Mouse (Mus musculus) liver, embryonic 11.5 days (tissue): ENCODE measurements around the gene Zfhx3. TPM values are rescaled to one million over a fixed set of nuclear protein-coding genes. Genes with fewer than 3 reads are reported as not detected.

Source experiments
- ATAC-seq: fragments of 200-750 bp; cut with Nextera tagmentation; replicated peaks from 2 replicates; pipeline ENCODE4 v1.8.0; 2017; ENCODE audit warnings: moderate number of reproducible peaks, mild to moderate bottlenecking, moderate TSS enrichment, moderate library complexity; ENCODE audit not compliant: low FRiP score
- DNase-seq: peaks from one replicate; pipeline ENCODE4 v3.0.0-alpha.2; 2017; ENCODE audit warnings: low spot score
- H3K27ac ChIP-seq: fragments of 300-500 bp; sonication (generic); 2 replicates; pipeline ENCODE4 v1.5.1; 2014; ENCODE audit warnings: mild to moderate bottlenecking, low read depth, low read length, control low read depth
- H3K27me3 ChIP-seq: fragments of 300-500 bp; sonication (generic); replicated peaks from 2 replicates; pipeline ENCODE4 v1.6.1; 2014; ENCODE audit warnings: low read length, mixed read lengths; ENCODE audit not compliant: control insufficient read depth, insufficient read depth
- H3K36me3 ChIP-seq: fragments of 300-500 bp; sonication (generic); 2 replicates; pipeline ENCODE4 v1.6.1; 2014; ENCODE audit warnings: mild to moderate bottlenecking, low read length, moderate library complexity, mixed read lengths; ENCODE audit not compliant: control insufficient read depth, insufficient read depth
- H3K4me1 ChIP-seq: fragments of 300-500 bp; sonication (generic); replicated peaks from 2 replicates; pipeline ENCODE4 v1.6.1; 2014; ENCODE audit warnings: low read length, mixed read lengths; ENCODE audit not compliant: control insufficient read depth, insufficient read depth
- H3K4me2 ChIP-seq: fragments of 300-500 bp; sonication (generic); 2 replicates; pipeline ENCODE4 v1.6.1; 2014; ENCODE audit warnings: mild to moderate bottlenecking, control low read depth, moderate library complexity
- H3K4me3 ChIP-seq: fragments of 300-500 bp; sonication (generic); 2 replicates; pipeline ENCODE4 v1.5.1; 2014; ENCODE audit warnings: low read depth, low read length, control low read depth
- H3K9ac ChIP-seq: fragments of 300-500 bp; sonication (generic); 2 replicates; pipeline ENCODE4 v1.6.1; 2014; ENCODE audit warnings: low read depth, low read length, control low read depth
- H3K9me3 ChIP-seq: fragments of 300-500 bp; sonication (generic); 2 replicates; pipeline ENCODE4 v1.6.1; 2016; ENCODE audit warnings: low read length, inconsistent platforms, mixed read lengths; ENCODE audit not compliant: control insufficient read depth
- WGBS: fragments of 180-500 bp; shearing (Covaris S2); extraction: QIAGEN DNeasy Blood & Tissue Kit; methylation state at CpG from one replicate; pipeline ENCODE4 v1.1.7; 2014; 5-methylcytosine and 5-hydroxymethylcytosine counted together
- polyA plus RNA-seq: library from polyadenylated mRNA; unstranded; fragments of >200 nt; fragmentation: Nextera tagmentation; extraction: Ambion mirVana; gene quantifications from 2 replicates; pipeline ENCODE4 v1.2.1, GENCODE M21; 2014

Gene Zfhx3
- polyA plus RNA-seq, 1 experiment from 2014 or later = 6.1 TPM

DNA sequence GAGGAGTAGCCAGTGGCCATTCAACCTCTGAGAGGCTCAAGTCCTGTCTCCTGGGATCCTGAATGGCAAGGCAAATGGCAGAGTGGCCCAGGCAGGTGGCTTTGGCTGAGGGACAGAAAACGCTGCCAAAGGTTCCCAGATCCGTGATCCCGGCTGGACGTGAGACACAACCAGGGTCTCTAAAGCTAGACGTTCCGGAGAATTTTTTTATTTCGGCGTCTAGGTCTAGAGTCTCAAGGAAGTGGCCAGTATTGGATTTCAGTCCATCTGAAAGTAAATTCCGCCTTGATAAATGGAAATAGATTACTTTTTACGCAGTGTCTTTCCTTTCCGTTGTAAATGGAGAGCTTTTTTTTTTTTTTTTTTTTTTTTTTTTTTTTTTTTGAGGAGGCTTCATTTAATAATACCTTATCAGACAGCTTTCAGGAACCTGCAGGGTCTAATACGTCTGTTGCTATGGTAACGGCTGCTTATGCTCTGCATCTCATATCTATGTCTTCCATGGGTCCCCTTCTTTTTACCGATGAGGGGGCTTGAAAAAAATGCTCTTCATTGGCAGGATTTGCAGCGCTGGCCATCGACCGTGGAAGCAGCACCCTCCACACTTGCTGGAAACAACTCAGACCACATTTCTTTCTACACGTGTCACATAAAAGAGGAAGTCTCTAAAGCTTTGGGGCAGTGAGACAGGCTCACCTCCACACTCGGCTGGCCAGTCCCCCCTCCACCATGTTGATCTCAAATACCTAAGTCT is 994.4 kb downstream of the Zfhx3 start:
- DNase-seq (no peak), ATAC-seq (no peak)
- WGBS = 68% methylated on average over 19 of the region's 19 CpGs
- H3K9ac ChIP-seq = no peak overlapping the region
- H3K27ac ChIP-seq = no peak overlapping the region
- H3K9me3 ChIP-seq = no peaks in the 10 kb centered on the region
- no peak overlapping the region for H3K4me3 ChIP-seq
- no peaks in the 10 kb centered on the region for H3K27me3 ChIP-seq
- H3K4me1 ChIP-seq = peaks cover 4% of the 10 kb centered on the region
- H3K4me2 ChIP-seq = no peak overlapping the region
- H3K36me3 ChIP-seq = no peaks in the 10 kb centered on the region; the same call in 1 of the 2 replicates

DNA sequence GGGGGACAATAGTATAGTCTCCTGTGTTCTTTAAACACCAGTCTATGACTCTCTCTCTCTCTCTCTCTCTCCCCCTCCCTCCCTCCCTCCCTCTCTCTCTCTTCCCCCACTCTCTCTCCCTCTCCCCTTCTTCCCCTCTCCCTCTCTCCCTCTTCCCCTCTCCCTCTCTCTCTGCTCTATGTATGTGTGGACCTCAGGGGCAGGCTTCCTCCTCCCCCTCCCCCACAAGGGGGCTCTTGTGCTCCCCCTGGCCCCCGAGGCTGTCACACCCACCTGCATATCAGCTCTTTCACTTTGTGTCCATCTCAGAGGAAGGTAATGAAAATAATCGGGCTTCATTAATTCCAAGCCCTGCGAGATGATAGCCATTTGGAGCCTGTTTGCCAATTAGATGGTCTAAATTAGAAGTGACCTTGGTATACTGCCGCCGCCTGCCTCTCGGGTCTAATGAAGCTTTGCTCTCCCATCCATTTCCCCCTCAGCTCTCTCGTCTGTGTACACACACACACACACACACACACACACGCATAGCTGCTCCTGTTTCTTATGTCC is 995.5 kb downstream of the Zfhx3 start:
- no peaks in the 10 kb centered on the region; the same call in 1 of the 2 replicates for H3K36me3 ChIP-seq
- H3K9ac ChIP-seq = no peak overlapping the region
- peaks cover 4% of the 10 kb centered on the region for H3K4me1 ChIP-seq
- ATAC-seq (no peak), DNase-seq (no peak)
- no peaks in the 10 kb centered on the region for H3K9me3 ChIP-seq
- no peak overlapping the region for H3K27ac ChIP-seq
- 69% methylated on average over 8 of the region's 8 CpGs for WGBS
- H3K27me3 ChIP-seq = no peaks in the 10 kb centered on the region
- H3K4me2 ChIP-seq = no peak overlapping the region
- no peak overlapping the region for H3K4me3 ChIP-seq

DNA sequence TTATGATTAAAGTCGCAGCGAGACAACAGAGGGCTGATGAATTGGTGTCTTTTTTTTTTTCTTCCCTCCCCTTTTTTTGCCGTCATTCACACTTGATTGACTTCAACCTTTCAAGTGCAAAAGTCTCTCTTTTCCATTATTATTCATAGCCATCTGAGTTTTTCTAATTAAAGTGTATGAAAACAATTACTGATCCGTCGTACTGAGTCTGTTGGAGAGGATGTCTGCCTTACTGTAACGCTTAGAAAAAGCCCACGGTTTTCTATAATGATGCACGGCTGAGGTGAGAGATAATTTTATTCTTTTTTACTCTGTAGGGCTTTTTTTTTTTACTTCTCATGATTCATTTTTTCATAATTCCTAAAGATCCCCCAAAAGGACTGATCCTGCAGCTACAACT is 1000.2 kb downstream of the Zfhx3 start:
- no peaks in the 10 kb centered on the region for H3K27me3 ChIP-seq
- H3K4me1 ChIP-seq = no peaks in the 10 kb centered on the region
- H3K9me3 ChIP-seq = no peaks in the 10 kb centered on the region
- no peak overlapping the region for H3K27ac ChIP-seq
- peaks cover 16% of the 10 kb centered on the region for H3K36me3 ChIP-seq
- H3K4me2 ChIP-seq = no peak overlapping the region
- H3K9ac ChIP-seq = no peak overlapping the region
- DNase-seq = no peak
- ATAC-seq = no peak
- 85% methylated on average over 8 of the region's 8 CpGs for WGBS
- no peak overlapping the region for H3K4me3 ChIP-seq

DNA sequence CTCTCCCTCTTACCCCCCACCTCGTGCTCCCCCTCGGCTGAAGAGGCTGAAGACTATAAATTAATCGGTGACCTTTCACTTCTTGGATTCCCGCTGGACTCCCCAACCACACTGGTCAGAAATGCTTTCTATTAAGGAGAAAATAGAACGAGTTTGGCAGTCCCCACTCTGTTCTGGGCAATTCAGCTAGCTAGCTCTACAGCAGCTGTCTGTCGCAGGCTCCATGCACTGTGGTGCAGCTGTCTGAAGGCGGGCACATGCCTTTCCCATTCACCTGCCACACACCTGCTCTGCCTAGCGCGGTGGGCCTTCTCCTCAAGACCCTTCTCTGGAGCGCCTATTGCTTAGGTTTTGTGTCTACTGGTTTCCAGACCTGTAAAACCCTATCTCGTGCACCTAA is 1000.7 kb downstream of the Zfhx3 start:
- Histone ChIP-seq H3K27ac (no peak overlapping the region), H3K9ac (no peak overlapping the region), H3K4me2 (no peak overlapping the region), H3K27me3 (no peaks in the 10 kb centered on the region), H3K4me1 (no peaks in the 10 kb centered on the region), H3K36me3 (peaks cover 20% of the 10 kb centered on the region), H3K9me3 (no peaks in the 10 kb centered on the region), H3K4me3 (no peak overlapping the region)
- DNase-seq (no peak), ATAC-seq (no peak)
- WGBS = 86% methylated on average over 11 of the region's 11 CpGs

DNA sequence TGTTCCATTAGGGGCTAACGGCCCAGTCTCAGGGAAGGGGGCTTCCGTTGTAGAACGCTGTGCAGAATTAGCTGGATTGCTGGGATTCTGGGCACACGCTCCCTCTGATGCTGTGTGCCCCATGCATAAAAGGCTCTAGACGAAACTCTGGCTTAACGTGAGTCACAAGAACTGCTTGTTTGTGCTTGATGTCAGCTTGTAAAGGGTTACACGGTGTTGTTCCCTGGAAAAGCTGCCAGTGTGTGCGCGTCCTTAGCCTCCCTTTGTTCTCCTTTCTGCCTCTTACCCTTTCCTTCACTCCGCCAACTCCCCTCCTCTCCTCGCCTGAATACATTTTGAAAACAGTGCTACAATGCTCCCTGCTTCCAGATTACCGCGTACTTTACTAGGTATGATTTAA is 1001.9 kb downstream of the Zfhx3 start:
- peaks cover 11% of the 10 kb centered on the region for H3K9me3 ChIP-seq
- H3K4me2 ChIP-seq = no peak overlapping the region
- ATAC-seq (no peak), DNase-seq (no peak)
- 90% methylated on average over 13 of the region's 13 CpGs for WGBS
- no peak overlapping the region for H3K9ac ChIP-seq
- H3K4me3 ChIP-seq = no peak overlapping the region
- H3K36me3 ChIP-seq = peaks cover 32% of the 10 kb centered on the region
- no peaks in the 10 kb centered on the region for H3K4me1 ChIP-seq
- no peak overlapping the region for H3K27ac ChIP-seq
- H3K27me3 ChIP-seq = no peaks in the 10 kb centered on the region

DNA sequence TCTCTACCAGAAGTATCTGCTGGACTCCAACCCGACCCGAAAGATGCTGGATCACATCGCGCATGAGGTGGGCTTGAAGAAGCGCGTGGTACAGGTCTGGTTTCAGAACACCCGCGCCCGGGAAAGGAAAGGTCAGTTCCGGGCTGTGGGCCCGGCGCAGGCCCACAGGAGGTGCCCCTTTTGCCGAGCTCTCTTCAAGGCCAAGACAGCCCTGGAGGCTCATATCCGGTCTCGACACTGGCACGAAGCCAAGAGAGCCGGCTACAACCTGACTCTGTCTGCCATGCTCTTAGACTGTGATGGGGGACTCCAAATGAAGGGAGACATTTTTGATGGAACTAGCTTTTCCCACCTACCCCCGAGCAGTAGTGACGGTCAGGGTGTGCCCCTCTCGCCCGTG is 1007.9 kb downstream of the Zfhx3 start:
- peaks cover 55% of the 10 kb centered on the region for H3K36me3 ChIP-seq
- H3K4me2 ChIP-seq = no peak overlapping the region
- no peak overlapping the region for H3K9ac ChIP-seq
- WGBS = 96% methylated on average over 21 of the region's 21 CpGs
- H3K9me3 ChIP-seq = peaks cover 22% of the 10 kb centered on the region
- DNase-seq = no peak
- no peak overlapping the region for H3K4me3 ChIP-seq
- H3K27me3 ChIP-seq = no peaks in the 10 kb centered on the region
- no peak for ATAC-seq
- no peaks in the 10 kb centered on the region for H3K4me1 ChIP-seq
- no peak overlapping the region for H3K27ac ChIP-seq

DNA sequence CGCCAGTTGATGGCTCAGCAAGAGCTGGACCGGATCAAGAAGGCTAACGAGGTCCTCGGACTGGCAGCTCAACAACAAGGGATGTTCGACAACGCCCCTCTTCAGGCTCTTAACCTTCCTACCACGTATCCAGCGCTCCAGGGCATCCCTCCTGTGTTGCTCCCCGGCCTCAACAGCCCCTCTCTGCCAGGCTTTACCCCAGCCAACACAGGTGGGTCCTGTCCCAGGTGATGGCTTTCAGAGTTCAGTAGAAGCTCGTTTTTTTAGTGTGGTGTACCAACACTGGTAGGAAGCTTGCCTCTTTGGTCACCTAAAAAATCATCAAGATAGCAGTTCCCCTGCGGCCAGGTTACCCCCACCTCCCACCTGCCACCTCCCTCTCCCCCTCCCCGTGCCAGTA is 1009.1 kb downstream of the Zfhx3 start:
- peaks cover 22% of the 10 kb centered on the region for H3K9me3 ChIP-seq
- no peak overlapping the region for H3K9ac ChIP-seq
- H3K27me3 ChIP-seq = no peaks in the 10 kb centered on the region
- ATAC-seq = no peak
- H3K27ac ChIP-seq = no peak overlapping the region
- no peaks in the 10 kb centered on the region for H3K4me1 ChIP-seq
- H3K36me3 ChIP-seq = peaks cover 61% of the 10 kb centered on the region
- 88% methylated on average over 12 of the region's 12 CpGs for WGBS
- no peak overlapping the region for H3K4me2 ChIP-seq
- H3K4me3 ChIP-seq = no peak overlapping the region
- DNase-seq = no peak

DNA sequence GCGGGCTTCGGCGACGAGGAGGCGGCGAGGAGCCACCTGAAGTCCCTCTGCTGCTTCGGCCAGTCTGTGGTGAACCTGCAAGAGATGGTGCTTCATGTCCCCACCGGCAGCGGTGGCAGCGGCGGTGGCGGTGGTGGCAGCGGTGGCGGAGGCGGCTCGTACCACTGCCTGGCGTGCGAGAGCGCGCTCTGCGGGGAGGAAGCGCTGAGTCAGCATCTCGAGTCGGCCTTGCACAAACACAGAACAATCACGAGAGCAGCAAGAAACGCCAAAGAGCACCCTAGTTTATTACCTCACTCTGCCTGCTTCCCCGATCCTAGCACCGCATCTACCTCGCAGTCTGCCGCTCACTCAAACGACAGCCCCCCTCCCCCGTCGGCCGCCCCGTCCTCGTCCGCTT is 1014.0 kb downstream of the Zfhx3 start:
- H3K9ac ChIP-seq = no peak overlapping the region
- H3K9me3 ChIP-seq = no peaks in the 10 kb centered on the region
- no peak for DNase-seq
- ATAC-seq = no peak
- H3K4me1 ChIP-seq = no peaks in the 10 kb centered on the region
- H3K4me3 ChIP-seq = peak overlapping the region; percentile 15; the same call in 1 of the 2 replicates
- H3K36me3 ChIP-seq = peaks cover 16% of the 10 kb centered on the region
- peak overlapping the region; percentile 55 for H3K4me2 ChIP-seq
- H3K27ac ChIP-seq = no peak overlapping the region
- 59% methylated on average over 37 of the region's 37 CpGs for WGBS
- H3K27me3 ChIP-seq = no peaks in the 10 kb centered on the region

DNA sequence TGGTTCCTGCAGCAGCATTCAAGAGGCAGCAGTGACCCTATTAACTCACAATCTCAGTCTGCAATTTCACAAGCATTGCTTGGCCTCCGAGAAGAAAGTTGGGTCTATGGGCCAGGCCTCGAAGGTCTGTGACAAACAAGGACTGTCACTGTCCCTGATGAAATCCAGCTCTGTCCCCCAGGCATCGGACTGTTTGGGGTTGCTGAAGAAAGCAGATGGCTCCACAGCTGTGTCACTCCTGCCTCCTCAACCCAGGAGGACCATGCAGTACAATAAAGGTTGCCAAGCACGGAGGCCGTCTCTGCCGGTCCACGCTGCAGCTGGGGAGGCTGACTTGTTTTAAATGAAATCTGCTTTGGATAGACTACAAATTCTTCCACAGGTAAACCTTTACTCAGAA is 1020.1 kb downstream of the Zfhx3 start:
- DNase-seq (no peak), ATAC-seq (no peak)
- H3K4me3 ChIP-seq = no peak overlapping the region
- 76% methylated on average over 7 of the region's 7 CpGs for WGBS
- no peak overlapping the region for H3K4me2 ChIP-seq
- no peaks in the 10 kb centered on the region for H3K4me1 ChIP-seq
- no peaks in the 10 kb centered on the region for H3K27me3 ChIP-seq
- no peak overlapping the region for H3K9ac ChIP-seq
- no peak overlapping the region for H3K27ac ChIP-seq
- no peaks in the 10 kb centered on the region for H3K9me3 ChIP-seq
- no peaks in the 10 kb centered on the region for H3K36me3 ChIP-seq
